Mouse (Mus musculus) adrenal gland (tissue): Measurements from ENCODE around the gene Dnah3.

ENCODE experiments used
- intact Hi-C: fragments of 180-260 bp; cut with DNase I; formaldehyde crosslinking; loops from one replicate; pipeline ENCODE4 v1.15.1; 2025

Dnah3 gene

GRCm38 (mm10) chr7:119881229-119881628, 213.9 kb downstream of the Dnah3 start:
- intact Hi-C loops: no loop called here

DNA sequence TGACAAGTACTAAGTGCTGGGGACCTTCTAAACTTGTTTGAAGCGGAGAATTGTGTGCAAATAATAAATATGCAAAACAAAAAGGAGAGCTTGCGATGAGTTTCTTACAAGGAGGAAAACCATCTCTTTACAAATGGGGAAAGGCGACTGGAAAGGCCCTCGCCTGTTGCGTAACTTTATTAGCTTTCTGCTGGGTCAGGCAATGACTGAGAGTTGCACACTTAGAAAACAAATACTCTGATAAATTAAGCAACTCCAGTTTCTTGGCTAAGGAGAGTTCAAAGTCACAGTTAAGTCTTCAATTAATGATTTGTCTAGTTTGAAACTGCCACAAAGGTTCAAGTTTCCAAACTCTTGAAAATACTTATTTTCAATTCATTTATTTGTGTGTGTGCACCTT, 214.7 kb downstream of the Dnah3 start:
- intact Hi-C loops: no loop called here

DNA sequence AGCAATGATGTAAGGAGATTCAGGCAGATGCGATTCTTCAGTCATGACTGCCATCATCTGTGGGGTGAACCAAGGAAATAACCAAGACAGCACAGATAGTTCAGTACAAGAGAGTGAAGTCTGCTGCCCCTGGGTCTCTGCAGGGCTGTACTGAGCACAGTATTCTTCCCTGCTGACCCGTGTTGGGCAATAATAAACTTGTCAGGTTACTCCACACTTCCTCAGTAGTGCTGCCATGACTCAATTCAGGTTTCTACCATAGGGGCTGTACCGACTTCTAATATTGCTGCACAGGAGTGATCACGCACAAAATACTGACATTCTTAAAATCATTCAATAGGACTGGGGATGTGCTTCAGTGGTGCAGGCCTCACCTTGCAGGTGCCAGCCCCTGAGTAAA, 215.9 kb downstream of the Dnah3 start:
- intact Hi-C loops: no loop called here

GRCm38 (mm10) chr7:119875776-119876440, 219.2 kb downstream of the Dnah3 start:
- intact Hi-C loops: no loop called here

DNA sequence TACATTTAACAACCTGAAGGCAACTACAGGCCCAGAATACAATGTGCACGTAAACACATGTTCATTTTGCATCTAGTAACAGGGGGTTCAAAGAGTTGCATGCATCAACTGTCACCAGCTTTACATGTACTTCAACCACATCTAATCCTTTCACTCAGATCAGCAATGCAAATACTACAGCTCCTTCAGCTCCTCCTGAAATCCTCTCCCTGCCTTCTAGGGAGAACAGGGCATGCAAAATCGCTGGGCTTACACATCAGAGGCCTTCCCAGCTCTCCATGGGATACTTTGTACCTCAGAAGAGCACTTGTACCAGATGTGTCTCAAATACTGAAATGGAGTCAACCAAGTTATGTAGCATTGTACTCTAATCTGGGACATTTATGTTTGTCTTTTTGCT, 222.0 kb downstream of the Dnah3 start:
- intact Hi-C loops: no loop called here
